Mouse (Mus musculus): ENCODE measurements around the gene Ccdc191. TPM values are rescaled to one million over a fixed set of nuclear protein-coding genes. Genes with fewer than 3 reads are reported as not detected.

Gene Ccdc191
- polyA plus RNA-seq, 1 experiment: 1.5 TPM

DNA sequence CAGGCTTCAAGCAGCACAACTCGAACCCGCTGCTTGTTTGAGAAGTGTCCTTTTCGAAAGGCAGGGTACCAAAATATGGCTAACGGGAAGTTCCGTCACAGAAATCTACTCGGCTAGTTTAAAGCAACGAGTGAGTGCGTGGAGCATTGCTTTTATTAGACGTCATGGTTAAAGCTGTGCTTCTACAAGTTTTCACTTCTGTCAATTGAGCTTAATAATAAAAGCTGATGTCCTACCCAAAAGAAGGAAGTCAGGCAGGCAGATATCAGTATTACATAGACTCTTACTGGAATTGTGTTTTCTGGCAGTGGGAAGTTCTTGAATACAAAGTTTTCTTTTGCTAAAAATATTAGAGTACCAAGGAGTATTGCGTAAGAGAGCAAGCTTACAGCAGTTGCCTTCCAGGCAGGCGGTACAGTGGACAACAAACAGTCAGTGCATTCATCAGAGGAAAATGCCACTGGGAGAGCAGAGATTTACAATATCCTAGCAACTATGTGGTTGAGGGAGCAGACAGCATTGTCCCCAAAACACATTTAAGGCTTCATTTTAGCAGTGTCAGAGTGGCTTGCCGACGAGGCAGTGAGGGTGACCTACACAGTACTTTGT lies 76.3 kb downstream of the Ccdc191 start:
- Histone ChIP-seq H3K4me3 (no peak overlapping the region), H3K27me3 (ENCODE audit: control insufficient read depth, insufficient read depth, insufficient read length) (no peaks in the 10 kb centered on the region), H3K4me2 (ENCODE audit: low read depth) (no peak overlapping the region), H3K79me2 (ENCODE audit: control insufficient read depth, insufficient read depth) (no peaks in the 10 kb centered on the region), H3K36me3 (ENCODE audit: control insufficient read depth, insufficient read depth) (no peaks in the 10 kb centered on the region), H3ac (ENCODE audit: control insufficient read depth, insufficient read length) (no peak overlapping the region)
- TF ChIP-seq TCF3 (IDR thresholded peaks at IDR 0.05; ENCODE audit: insufficient read length, low read depth) (no peak), CEBPB (IDR thresholded peaks at IDR 0.05; ENCODE audit: insufficient read depth, poor library complexity, severe bottlenecking) (peak; percentile 55; the same call in 1 of the 2 replicates), SRF (IDR thresholded peaks at IDR 0.05; ENCODE audit: control insufficient read depth, insufficient read length, low read depth) (no peak)

DNA sequence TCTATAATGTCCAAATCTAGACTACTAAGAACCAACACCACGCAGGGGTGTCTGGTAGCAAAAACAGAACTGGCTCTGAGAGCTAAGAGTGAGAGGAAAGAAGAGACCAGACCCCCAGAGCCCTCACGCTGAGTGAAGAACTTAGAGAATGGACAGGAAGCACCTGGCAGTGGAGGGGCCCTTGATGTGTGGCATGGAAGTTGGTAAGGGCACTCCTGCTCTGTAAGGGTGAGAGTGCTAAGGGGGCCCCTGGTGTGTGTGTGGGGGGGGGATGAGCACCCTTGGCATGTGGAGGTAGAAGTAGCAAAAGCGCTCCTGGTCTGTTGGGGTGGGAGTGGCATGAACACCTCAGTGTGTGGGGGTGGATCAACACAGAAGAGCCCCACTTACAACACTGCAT lies 80.8 kb downstream of the Ccdc191 start:
- no peaks in the 10 kb centered on the region for H3K27me3 ChIP-seq (ENCODE audit: control insufficient read depth, insufficient read depth, insufficient read length)
- H3K79me2 ChIP-seq (ENCODE audit: control insufficient read depth, insufficient read depth): no peaks in the 10 kb centered on the region
- TF ChIP-seq POLR2A (IDR thresholded peaks at IDR 0.05; ENCODE audit: insufficient read length, low read depth) (no peak), MYOG (IDR thresholded peaks at IDR 0.05; ENCODE audit: control insufficient read depth in 1 of 3, insufficient read depth in 1 of 3, insufficient read length in 2 of 3, low read depth in 2 of 3) (no peak), CEBPB (IDR thresholded peaks at IDR 0.05; ENCODE audit: insufficient read depth, poor library complexity, severe bottlenecking) (no peak), SRF (IDR thresholded peaks at IDR 0.05; ENCODE audit: control insufficient read depth, insufficient read length, low read depth) (no peak), MAX (IDR thresholded peaks at IDR 0.05; ENCODE audit: low read depth) (no peak), USF1 (IDR thresholded peaks at IDR 0.05; ENCODE audit: low read depth) (no peak)
- no peak overlapping the region for H3ac ChIP-seq (ENCODE audit: control insufficient read depth, insufficient read length)
- H3K4me3 ChIP-seq: no peak overlapping the region
- no peak overlapping the region for H3K4me2 ChIP-seq (ENCODE audit: low read depth)
- no peaks in the 10 kb centered on the region for H3K36me3 ChIP-seq (ENCODE audit: control insufficient read depth, insufficient read depth)

DNA sequence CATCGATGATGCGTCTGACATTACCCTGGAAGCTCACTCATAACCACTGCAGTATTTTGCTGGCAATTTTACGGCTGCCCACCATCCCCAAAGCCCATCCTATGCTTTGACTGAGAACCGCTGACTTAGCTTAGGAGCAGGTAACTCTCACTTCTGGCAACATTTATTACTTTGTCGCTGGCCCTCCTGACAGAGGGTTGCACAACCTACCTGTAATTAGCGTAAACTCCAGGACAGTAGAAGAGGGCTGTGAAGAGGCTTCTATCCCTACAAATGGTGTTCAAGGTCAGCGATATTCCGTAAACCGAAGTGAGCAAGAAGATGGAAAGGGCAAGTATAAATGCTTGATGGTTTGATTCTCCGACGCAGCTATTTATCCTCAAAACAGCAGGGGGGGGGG lies 81.6 kb downstream of the Ccdc191 start:
- no peak overlapping the region for H3K4me2 ChIP-seq (ENCODE audit: low read depth)
- H3K79me2 ChIP-seq (ENCODE audit: control insufficient read depth, insufficient read depth): no peaks in the 10 kb centered on the region

DNA sequence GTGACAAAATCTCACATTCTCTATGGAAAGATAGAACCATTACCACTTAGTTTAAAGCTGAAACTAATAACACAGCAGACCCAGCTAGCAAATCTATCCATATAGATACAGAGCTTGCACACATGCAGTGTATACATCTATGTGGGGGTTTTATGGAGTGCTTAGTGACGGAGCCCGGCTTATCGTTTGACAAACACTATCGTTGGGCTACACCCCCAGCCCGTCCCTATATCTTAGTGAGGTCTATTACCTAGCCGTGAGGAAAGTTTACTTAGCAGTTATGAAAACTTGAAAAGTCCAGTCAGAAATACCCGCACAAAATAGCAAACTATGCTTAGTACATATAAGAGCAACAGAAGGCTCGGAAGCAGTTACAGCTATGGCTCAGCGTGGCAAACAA lies 82.1 kb downstream of the Ccdc191 start:
- Histone ChIP-seq H3ac (ENCODE audit: control insufficient read depth, insufficient read length) (no peak overlapping the region), H3K4me3 (no peak overlapping the region), H3K27me3 (ENCODE audit: control insufficient read depth, insufficient read depth, insufficient read length) (no peaks in the 10 kb centered on the region), H3K4me2 (ENCODE audit: low read depth) (no peak overlapping the region), H3K36me3 (ENCODE audit: control insufficient read depth, insufficient read depth) (no peaks in the 10 kb centered on the region), H3K79me2 (ENCODE audit: control insufficient read depth, insufficient read depth) (no peaks in the 10 kb centered on the region)
- no peak for TF ChIP-seq USF1 (IDR thresholded peaks at IDR 0.05; ENCODE audit: low read depth)
- TF ChIP-seq SRF (IDR thresholded peaks at IDR 0.05; ENCODE audit: control insufficient read depth, insufficient read length, low read depth): no peak
- no peak for TF ChIP-seq MYOD1 (IDR thresholded peaks at IDR 0.05; ENCODE audit: control insufficient read depth in 1 of 3, insufficient read length in 2 of 3, low read depth in 2 of 3)
- TF ChIP-seq POLR2A (IDR thresholded peaks at IDR 0.05; ENCODE audit: insufficient read length, low read depth): no peak
- no peak for TF ChIP-seq TCF12 (IDR thresholded peaks at IDR 0.05; ENCODE audit: insufficient read depth, poor library complexity, severe bottlenecking)
- no peak for TF ChIP-seq POLR2AphosphoS2 (IDR thresholded peaks at IDR 0.05; ENCODE audit: insufficient read length, low read depth)
- TF ChIP-seq E2F4 (IDR thresholded peaks at IDR 0.05; ENCODE audit: insufficient read depth): no peak
- TF ChIP-seq REST (IDR thresholded peaks at IDR 0.05; ENCODE audit: insufficient read depth, insufficient read length): no peak
- no peak for TF ChIP-seq MAX (IDR thresholded peaks at IDR 0.05; ENCODE audit: low read depth)
- TF ChIP-seq TCF3 (IDR thresholded peaks at IDR 0.05; ENCODE audit: insufficient read length, low read depth): no peak
- no peak for TF ChIP-seq CEBPB (IDR thresholded peaks at IDR 0.05; ENCODE audit: insufficient read depth, poor library complexity, severe bottlenecking)
- TF ChIP-seq MYOG (IDR thresholded peaks at IDR 0.05; ENCODE audit: control insufficient read depth in 1 of 3, insufficient read depth in 1 of 3, insufficient read length in 2 of 3, low read depth in 2 of 3): no peak

More for the DNA sequence above, 81.6 kb downstream of the Ccdc191 start:
- Histone ChIP-seq H3K27me3 (ENCODE audit: control insufficient read depth, insufficient read depth, insufficient read length) (no peaks in the 10 kb centered on the region), H3K4me3 (no peak overlapping the region), H3ac (ENCODE audit: control insufficient read depth, insufficient read length) (no peak overlapping the region), H3K36me3 (ENCODE audit: control insufficient read depth, insufficient read depth) (no peaks in the 10 kb centered on the region)
- no peak for TF ChIP-seq USF1 (IDR thresholded peaks at IDR 0.05; ENCODE audit: low read depth)
- no peak for TF ChIP-seq TCF12 (IDR thresholded peaks at IDR 0.05; ENCODE audit: insufficient read depth, poor library complexity, severe bottlenecking)

DNA sequence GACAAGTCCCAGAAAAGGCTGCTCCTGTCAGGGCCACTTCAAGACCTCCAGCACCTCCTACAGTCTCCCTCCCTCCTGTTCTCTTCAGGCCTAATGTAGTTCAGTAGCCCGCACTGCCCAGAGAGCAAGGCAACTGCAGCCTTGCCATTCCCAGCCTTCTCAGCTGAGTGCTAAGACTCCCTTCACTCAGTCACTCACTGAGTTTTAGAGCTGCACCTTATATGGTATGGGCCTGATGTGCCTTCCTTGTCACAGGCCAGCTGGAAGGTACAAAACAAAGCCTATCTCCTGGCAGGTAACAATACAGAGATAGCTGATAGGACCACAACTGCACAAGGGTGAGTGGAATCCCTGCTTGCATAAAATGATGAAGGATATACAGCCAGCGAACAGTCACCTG lies 82.8 kb downstream of the Ccdc191 start:
- H3K79me2 ChIP-seq (ENCODE audit: control insufficient read depth, insufficient read depth): no peaks in the 10 kb centered on the region
- H3K27me3 ChIP-seq (ENCODE audit: control insufficient read depth, insufficient read depth, insufficient read length): no peaks in the 10 kb centered on the region
- no peak overlapping the region for H3ac ChIP-seq (ENCODE audit: control insufficient read depth, insufficient read length)
- TF ChIP-seq USF1 (IDR thresholded peaks at IDR 0.05; ENCODE audit: low read depth) (no peak), CEBPB (IDR thresholded peaks at IDR 0.05; ENCODE audit: insufficient read depth, poor library complexity, severe bottlenecking) (no peak), E2F4 (IDR thresholded peaks at IDR 0.05; ENCODE audit: insufficient read depth) (no peak), MYOG (IDR thresholded peaks at IDR 0.05; ENCODE audit: control insufficient read depth in 1 of 3, insufficient read depth in 1 of 3, insufficient read length in 2 of 3, low read depth in 2 of 3) (no peak), MYOD1 (IDR thresholded peaks at IDR 0.05; ENCODE audit: control insufficient read depth in 1 of 3, insufficient read length in 2 of 3, low read depth in 2 of 3) (no peak), POLR2AphosphoS2 (IDR thresholded peaks at IDR 0.05; ENCODE audit: insufficient read length, low read depth) (no peak), SRF (IDR thresholded peaks at IDR 0.05; ENCODE audit: control insufficient read depth, insufficient read length, low read depth) (no peak), MAX (IDR thresholded peaks at IDR 0.05; ENCODE audit: low read depth) (no peak), POLR2A (IDR thresholded peaks at IDR 0.05; ENCODE audit: insufficient read length, low read depth) (no peak), REST (IDR thresholded peaks at IDR 0.05; ENCODE audit: insufficient read depth, insufficient read length) (no peak), TCF3 (IDR thresholded peaks at IDR 0.05; ENCODE audit: insufficient read length, low read depth) (no peak), TCF12 (IDR thresholded peaks at IDR 0.05; ENCODE audit: insufficient read depth, poor library complexity, severe bottlenecking) (no peak)
- H3K4me3 ChIP-seq: no peak overlapping the region
- H3K4me2 ChIP-seq (ENCODE audit: low read depth): no peak overlapping the region
- H3K36me3 ChIP-seq (ENCODE audit: control insufficient read depth, insufficient read depth): no peaks in the 10 kb centered on the region
